Mouse (Mus musculus): ENCODE results near the gene Fam72a.
"Not testable (repeated sequence)": the region's sequence is repeated elsewhere in the genome, so short reads cannot be mapped to it uniquely, and the experiment has no call there.

The Fam72a gene

GRCm38 (mm10) chr1:131528081-131528507 lies 391 bp downstream of the Fam72a start:
- peak; percentile 39 for DNase-seq

- DNase-seq: no peak
These were observed 961 bp downstream of the Fam72a start for GRCm38 (mm10) chr1:131528561-131529166.

GRCm38 (mm10) chr1:131539771-131540170 lies 12.1 kb downstream of the Fam72a start:
- no peak for DNase-seq

- DNase-seq: no peak
These were observed 13.1 kb downstream of the Fam72a start for GRCm38 (mm10) chr1:131540795-131541194.

- no peak for DNase-seq
These were observed 13.7 kb downstream of the Fam72a start for GRCm38 (mm10) chr1:131541431-131541830.

GRCm38 (mm10) chr1:131541903-131542302 lies 14.2 kb downstream of the Fam72a start:
- no peak for DNase-seq

GRCm38 (mm10) chr1:131543886-131544565 lies 16.3 kb downstream of the Fam72a start:
- no peak for DNase-seq

- no peak for DNase-seq
These were observed 19.3 kb downstream of the Fam72a start for GRCm38 (mm10) chr1:131546798-131547690.

- peak; percentile 3 for DNase-seq
These were observed 21.0 kb downstream of the Fam72a start for GRCm38 (mm10) chr1:131548494-131549365.

- DNase-seq: no peak
These were observed 24.3 kb downstream of the Fam72a start for GRCm38 (mm10) chr1:131551956-131552355.

- DNase-seq: no peak
These were observed 25.7 kb downstream of the Fam72a start for GRCm38 (mm10) chr1:131553428-131553827.

GRCm38 (mm10) chr1:131555042-131555812 lies 27.5 kb downstream of the Fam72a start:
- peak; percentile 47 for DNase-seq

GRCm38 (mm10) chr1:131560500-131560899 lies 32.8 kb downstream of the Fam72a start:
- DNase-seq: no peak

GRCm38 (mm10) chr1:131562081-131562480 lies 34.4 kb downstream of the Fam72a start:
- no peak for DNase-seq

- DNase-seq: not testable (repeated sequence)
These were observed 38.4 kb downstream of the Fam72a start for GRCm38 (mm10) chr1:131566056-131566455.

GRCm38 (mm10) chr1:131569721-131570120 lies 42.0 kb downstream of the Fam72a start:
- no peak for DNase-seq

GRCm38 (mm10) chr1:131570391-131570790 lies 42.7 kb downstream of the Fam72a start:
- DNase-seq: no peak

- no peak for DNase-seq
These were observed 46.0 kb downstream of the Fam72a start for GRCm38 (mm10) chr1:131573721-131574120.

- no peak for DNase-seq
These were observed 51.4 kb downstream of the Fam72a start for GRCm38 (mm10) chr1:131578943-131579680.

GRCm38 (mm10) chr1:131580389-131580788 lies 52.7 kb downstream of the Fam72a start:
- no peak for DNase-seq

- DNase-seq: no peak
These were observed 55.9 kb downstream of the Fam72a start for GRCm38 (mm10) chr1:131583598-131583997.
